Mouse (Mus musculus): Measurements from ENCODE around the gene Scrn3. TPM values are rescaled to one million over a fixed set of nuclear protein-coding genes. Genes with fewer than 3 reads are reported as not detected.
A peak's percentile ranks its signal among the peaks of the same experiment; 100 is the strongest.

The Scrn3 gene
- 18.5 TPM in 2 replicates for polyA plus RNA-seq (2015; fragmentation: Nextera tagmentation; extraction: Ambion mirVana)

- under 1% methylated on average over 64 of the region's 64 CpGs for WGBS
- peak within 1 kb of the TSS; percentile 71 for H3K9ac ChIP-seq
- peak within 1 kb of the TSS; percentile 87 for H3K27ac ChIP-seq
- ATAC-seq (replicated peaks; ENCODE audit: low FRiP score), result peak; percentile 96
- no peaks in the 10 kb centered on the region for H3K27me3 ChIP-seq
- peak within 1 kb of the TSS; percentile 72 for H3K4me2 ChIP-seq
- peak within 1 kb of the TSS; percentile 82 for H3K4me3 ChIP-seq (replicated peaks)
- H3K9me3 ChIP-seq (replicated peaks), result no peaks in the 10 kb centered on the region
- peaks cover 16% of the 10 kb centered on the region for H3K4me1 ChIP-seq
- peaks cover 28% of the 10 kb centered on the region for H3K36me3 ChIP-seq
Observed at GRCm38 (mm10) chr2:73312152-73313116, at the start of gene Scrn3, which contains the start of gene Cir1. Gene Scrn3 (plus strand): TSS chr2:73312601. Gene Cir1 (minus strand): TSS chr2:73312701.

- H3K27me3 ChIP-seq, result peaks cover 70% of the 10 kb centered on the region
- H3K36me3 ChIP-seq, result no peaks in the 10 kb centered on the region
- H3K4me3 ChIP-seq (replicated peaks), result peak overlapping the region; percentile 53
- peaks cover 21% of the 10 kb centered on the region for H3K4me1 ChIP-seq
- no peaks in the 10 kb centered on the region for H3K9me3 ChIP-seq (replicated peaks)
- H3K9ac ChIP-seq, result peak overlapping the region; percentile 1; the same call in 1 of the 2 replicates
- no peak overlapping the region for H3K27ac ChIP-seq
- WGBS, result 6% methylated on average over 16 of the region's 16 CpGs
- peak overlapping the region; percentile 89 for H3K4me2 ChIP-seq
- no peak for ATAC-seq (replicated peaks; ENCODE audit: low FRiP score)
Observed at GRCm38 (mm10) chr2:73263172-73263765, 49.1 kb upstream of the Scrn3 start.

GRCm38 (mm10) chr2:73263794-73264610 lies 48.4 kb upstream of the Scrn3 start:
- WGBS, result 1% methylated on average over 38 of the region's 38 CpGs
- Histone ChIP-seq H3K9me3 (replicated peaks) (no peaks in the 10 kb centered on the region), H3K27me3 (peaks cover 73% of the 10 kb centered on the region), H3K9ac (peak overlapping the region; percentile 1; the same call in 1 of the 2 replicates), H3K4me1 (peaks cover 21% of the 10 kb centered on the region), H3K36me3 (no peaks in the 10 kb centered on the region), H3K27ac (no peak overlapping the region), H3K4me2 (peak overlapping the region; percentile 89), H3K4me3 (replicated peaks) (peak overlapping the region; percentile 53)
- ATAC-seq (replicated peaks; ENCODE audit: low FRiP score), result peak; percentile 52; the same call in 1 of the 2 replicates

- Histone ChIP-seq H3K9ac (no peak overlapping the region), H3K4me3 (replicated peaks) (peak overlapping the region; percentile 53), H3K27ac (no peak overlapping the region), H3K36me3 (no peaks in the 10 kb centered on the region), H3K4me2 (peak overlapping the region; percentile 89), H3K4me1 (peaks cover 23% of the 10 kb centered on the region), H3K9me3 (replicated peaks) (no peaks in the 10 kb centered on the region), H3K27me3 (peaks cover 78% of the 10 kb centered on the region)
- 8% methylated on average over 11 of the region's 11 CpGs for WGBS
- ATAC-seq (replicated peaks; ENCODE audit: low FRiP score), result no peak
Observed at GRCm38 (mm10) chr2:73264611-73265195, 47.7 kb upstream of the Scrn3 start.

- H3K36me3 ChIP-seq, result no peaks in the 10 kb centered on the region
- H3K9me3 ChIP-seq (replicated peaks), result no peaks in the 10 kb centered on the region
- H3K4me1 ChIP-seq, result peaks cover 34% of the 10 kb centered on the region
- no peak for ATAC-seq (replicated peaks; ENCODE audit: low FRiP score)
- 5% methylated on average over 5 of the region's 5 CpGs for WGBS
- H3K27me3 ChIP-seq, result peaks cover 91% of the 10 kb centered on the region
- no peak overlapping the region for H3K27ac ChIP-seq
- no peak overlapping the region for H3K9ac ChIP-seq
- H3K4me3 ChIP-seq (replicated peaks), result no peak overlapping the region
- H3K4me2 ChIP-seq, result no peak overlapping the region
Observed at GRCm38 (mm10) chr2:73266011-73266410, 46.4 kb upstream of the Scrn3 start.

- no peaks in the 10 kb centered on the region for H3K36me3 ChIP-seq
- ATAC-seq (replicated peaks; ENCODE audit: low FRiP score), result no peak
- H3K4me2 ChIP-seq, result no peak overlapping the region
- WGBS, result 39% methylated on average over 1 of the region's 1 CpGs
- no peak overlapping the region for H3K4me3 ChIP-seq (replicated peaks)
- peaks cover 96% of the 10 kb centered on the region for H3K27me3 ChIP-seq
- H3K9me3 ChIP-seq (replicated peaks), result no peaks in the 10 kb centered on the region
- H3K9ac ChIP-seq, result no peak overlapping the region
- no peak overlapping the region for H3K27ac ChIP-seq
- peaks cover 40% of the 10 kb centered on the region for H3K4me1 ChIP-seq
Observed at GRCm38 (mm10) chr2:73266623-73267022, 45.8 kb upstream of the Scrn3 start.

GRCm38 (mm10) chr2:73267231-73267630 lies 45.2 kb upstream of the Scrn3 start:
- no peak for ATAC-seq (replicated peaks; ENCODE audit: low FRiP score)
- Histone ChIP-seq H3K36me3 (no peaks in the 10 kb centered on the region), H3K27me3 (peaks cover 96% of the 10 kb centered on the region), H3K4me3 (replicated peaks) (no peak overlapping the region), H3K27ac (no peak overlapping the region), H3K9ac (no peak overlapping the region), H3K4me1 (peaks cover 46% of the 10 kb centered on the region), H3K4me2 (no peak overlapping the region), H3K9me3 (replicated peaks) (no peaks in the 10 kb centered on the region)
- 17% methylated on average over 3 of the region's 3 CpGs for WGBS

GRCm38 (mm10) chr2:73267818-73268217 lies 44.6 kb upstream of the Scrn3 start:
- H3K4me2 ChIP-seq, result no peak overlapping the region
- peaks cover 96% of the 10 kb centered on the region for H3K27me3 ChIP-seq
- no peak overlapping the region for H3K27ac ChIP-seq
- H3K4me1 ChIP-seq, result peaks cover 52% of the 10 kb centered on the region
- no peak overlapping the region for H3K9ac ChIP-seq
- H3K4me3 ChIP-seq (replicated peaks), result no peak overlapping the region
- WGBS, result 3% methylated on average over 4 of the region's 4 CpGs
- H3K9me3 ChIP-seq (replicated peaks), result no peaks in the 10 kb centered on the region
- no peak for ATAC-seq (replicated peaks; ENCODE audit: low FRiP score)
- no peaks in the 10 kb centered on the region for H3K36me3 ChIP-seq

GRCm38 (mm10) chr2:73268281-73268680 lies 44.1 kb upstream of the Scrn3 start:
- H3K4me2 ChIP-seq, result no peak overlapping the region
- no peaks in the 10 kb centered on the region for H3K36me3 ChIP-seq
- peaks cover 96% of the 10 kb centered on the region for H3K27me3 ChIP-seq
- WGBS, result 2% methylated on average over 12 of the region's 12 CpGs
- H3K27ac ChIP-seq, result no peak overlapping the region
- peaks cover 53% of the 10 kb centered on the region for H3K4me1 ChIP-seq
- H3K9ac ChIP-seq, result no peak overlapping the region
- H3K4me3 ChIP-seq (replicated peaks), result no peak overlapping the region
- no peak for ATAC-seq (replicated peaks; ENCODE audit: low FRiP score)
- H3K9me3 ChIP-seq (replicated peaks), result no peaks in the 10 kb centered on the region

GRCm38 (mm10) chr2:73268836-73269395 lies 43.5 kb upstream of the Scrn3 start:
- H3K9ac ChIP-seq, result no peak overlapping the region
- no peak overlapping the region for H3K27ac ChIP-seq
- no peaks in the 10 kb centered on the region for H3K36me3 ChIP-seq
- no peaks in the 10 kb centered on the region for H3K9me3 ChIP-seq (replicated peaks)
- ATAC-seq (replicated peaks; ENCODE audit: low FRiP score), result no peak
- 7% methylated on average over 8 of the region's 8 CpGs for WGBS
- no peak overlapping the region for H3K4me3 ChIP-seq (replicated peaks)
- H3K4me2 ChIP-seq, result no peak overlapping the region
- H3K27me3 ChIP-seq, result peaks cover 96% of the 10 kb centered on the region
- peaks cover 53% of the 10 kb centered on the region for H3K4me1 ChIP-seq

- 0% methylated on average over 17 of the region's 17 CpGs for WGBS
- no peaks in the 10 kb centered on the region for H3K36me3 ChIP-seq
- H3K27me3 ChIP-seq, result peaks cover 96% of the 10 kb centered on the region
- no peaks in the 10 kb centered on the region for H3K9me3 ChIP-seq (replicated peaks)
- H3K9ac ChIP-seq, result no peak overlapping the region
- no peak overlapping the region for H3K4me3 ChIP-seq (replicated peaks)
- H3K4me1 ChIP-seq, result peaks cover 53% of the 10 kb centered on the region
- no peak overlapping the region for H3K27ac ChIP-seq
- no peak overlapping the region for H3K4me2 ChIP-seq
- no peak for ATAC-seq (replicated peaks; ENCODE audit: low FRiP score)
Observed at GRCm38 (mm10) chr2:73269666-73270065, 42.7 kb upstream of the Scrn3 start.

Measured in kidney, embryonic 15.5 days (tissue).